ENCODE assay signal across 18 mouse cellular contexts in genomic region chr7:115106041-115106440, GRCm38 (mm10).
A peak's percentile ranks its signal among the peaks of the same experiment; 100 is the strongest.
DNase-seq lines count a peak whose midpoint lies in the region; ATAC-seq and TF ChIP-seq lines count a peak whose summit lies in the region.
"Had no signal": no experiment of that assay in that cellular context is flagged by ENCODE, and none has a peak within 500 bp of the region (broad histone marks: within the 10 kb centered on the region; RNA-seq: fewer than 3 reads in every experiment).

No protein-coding gene starts in this region.

- WGBS in cerebellum, adult 2 months: 31% methylated on average over 2 of the region's 2 CpGs

- peak; percentile 59 for DNase-seq in gastrocnemius, adult 2 months
- DNase-seq in gastrocnemius, postnatal 25 days: no peak
- DNase-seq in cerebellum, adult 2 months: no peak
- DNase-seq: adrenal gland, adult 2 months; adrenal gland, postnatal 10 days; adrenal gland, postnatal 25 days; cerebellum, adult 11 months; cerebellum, adult 18-20 months; cerebellum, adult 9-10 months; cerebellum, postnatal 10 days; cerebellum, postnatal 25 days; forebrain, postnatal 0 days had no signal

- no peak for ATAC-seq in megakaryocyte, adult 5-6 weeks (ENCODE audit: poor library complexity, severe bottlenecking)
- ATAC-seq: forebrain, embryonic 13.5 days; forebrain, embryonic 15.5 days; forebrain, postnatal 0 days had no signal

- intact Hi-C loops in gastrocnemius, adult 2 months (cut with DNase I): no loop called here

- peaks cover 4% of the 10 kb centered on the region for H3K4me1 ChIP-seq in megakaryocyte, embryonic 14.5 days
- no peaks in the 10 kb centered on the region for H3K4me1 ChIP-seq in cerebellum, adult 2 months (ENCODE audit: control insufficient read depth, insufficient read depth, low read length)
- H3K4me1 ChIP-seq: embryonic facial prominence, embryonic 10.5 days; embryonic facial prominence, embryonic 12.5 days; forebrain, embryonic 13.5 days; forebrain, embryonic 15.5 days had no signal

- no peak overlapping the region for H3K4me3 ChIP-seq in gastrocnemius, adult 2 months
- peak overlapping the region; percentile 23 for H3K4me3 ChIP-seq in megakaryocyte, embryonic 14.5 days (replicated peaks)
- H3K4me3 ChIP-seq in cerebellum, adult 2 months (replicated peaks; ENCODE audit: insufficient read depth, low read depth, low read length): no peak overlapping the region
- H3K4me3 ChIP-seq: embryonic facial prominence, embryonic 10.5 days; embryonic facial prominence, embryonic 12.5 days; forebrain, embryonic 13.5 days; forebrain, embryonic 15.5 days had no signal

- H3K27me3 ChIP-seq in megakaryocyte, embryonic 14.5 days (replicated peaks): peaks cover 2% of the 10 kb centered on the region
- H3K27me3 ChIP-seq in cerebellum, adult 2 months (ENCODE audit: control insufficient read depth, insufficient read depth, low read length): no peaks in the 10 kb centered on the region
- H3K27me3 ChIP-seq: embryonic facial prominence, embryonic 12.5 days; forebrain, embryonic 13.5 days; forebrain, embryonic 15.5 days had no signal

- no peaks in the 10 kb centered on the region for H3K9me3 ChIP-seq in megakaryocyte, embryonic 14.5 days
- H3K9me3 ChIP-seq: embryonic facial prominence, embryonic 10.5 days; embryonic facial prominence, embryonic 12.5 days; forebrain, embryonic 13.5 days; forebrain, embryonic 15.5 days had no signal

- H3K27ac ChIP-seq in gastrocnemius, adult 2 months: 0 out of 2 replicates have a peak overlapping the region, but pooled peaks have one; percentile 8
- H3K27ac ChIP-seq in cerebellum, adult 2 months (ENCODE audit: insufficient read depth, low read length): no peak overlapping the region
- H3K27ac ChIP-seq: embryonic facial prominence, embryonic 10.5 days; embryonic facial prominence, embryonic 12.5 days; forebrain, embryonic 13.5 days; forebrain, embryonic 15.5 days had no signal

- H3K36me3 ChIP-seq in megakaryocyte, embryonic 14.5 days (replicated peaks; ENCODE audit: low read length): no peaks in the 10 kb centered on the region
- H3K36me3 ChIP-seq: embryonic facial prominence, embryonic 10.5 days; embryonic facial prominence, embryonic 12.5 days; forebrain, embryonic 15.5 days had no signal

- TF ChIP-seq POLR2A in cerebellum, adult 2 months (IDR thresholded peaks at IDR 0.05; ENCODE audit: borderline replicate concordance, insufficient read depth, low read length): no peak

- TF ChIP-seq CTCF in gastrocnemius, adult 2 months (IDR thresholded peaks at IDR 0.05): no peak
- no peak for TF ChIP-seq CTCF in cerebellum, adult 2 months (IDR thresholded peaks at IDR 0.05; ENCODE audit: borderline replicate concordance, insufficient read depth, low read depth, low read length)
